Comparison of ENCODE assay signal across 13 mouse cellular contexts in the genomic region with DNA sequence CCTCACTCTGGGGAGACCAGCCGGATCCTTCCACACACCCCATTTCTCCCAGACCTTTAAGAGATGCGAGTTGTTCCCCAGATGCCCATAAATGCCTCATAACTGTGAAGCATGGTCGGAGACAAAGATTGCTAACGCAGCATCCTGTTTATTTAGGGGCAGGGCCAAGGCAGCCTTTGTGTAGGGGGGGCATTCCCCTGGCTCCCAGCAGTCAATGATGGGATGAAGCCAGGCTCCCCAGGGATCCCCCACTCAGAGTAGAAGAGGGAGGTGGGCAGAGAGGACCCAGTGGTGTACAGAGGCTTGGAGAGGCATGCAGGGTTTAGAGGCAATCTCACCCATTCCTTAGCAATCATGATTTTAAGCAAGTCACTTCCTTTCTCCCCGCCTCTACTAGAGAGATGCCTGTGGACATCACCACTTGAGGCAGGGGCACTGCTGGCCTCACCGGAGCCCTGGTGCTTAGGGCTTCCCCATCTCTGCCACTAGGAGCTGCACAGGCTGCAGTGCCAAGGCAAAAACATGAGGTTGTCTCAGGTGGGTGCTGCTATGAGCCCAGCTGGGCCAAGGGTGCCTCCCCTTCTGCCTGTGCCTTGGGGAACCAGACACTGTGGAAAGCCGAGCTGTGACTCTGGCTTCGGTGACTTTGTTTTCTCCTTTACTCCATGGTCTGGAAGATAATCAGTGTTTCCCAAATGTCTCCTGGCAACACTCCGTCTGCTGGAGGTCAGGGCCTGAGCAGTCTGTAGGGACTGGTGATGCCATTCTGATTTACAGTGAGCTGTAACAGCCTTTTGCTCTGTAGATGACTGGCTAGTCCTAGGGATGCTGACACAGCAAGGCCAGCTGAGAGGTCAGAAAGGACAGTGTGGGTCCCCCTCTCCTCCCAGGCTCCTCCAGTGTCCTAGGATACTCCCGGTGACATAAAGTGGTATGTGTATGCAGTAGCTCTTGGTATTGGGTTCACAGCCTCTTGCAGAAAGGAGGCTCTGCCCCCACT.
DNase-seq lines count a peak whose midpoint lies in the region; ATAC-seq and TF ChIP-seq lines count a peak whose summit lies in the region.
"Had no signal": no experiment of that assay in that cellular context is flagged by ENCODE, and none has a peak within 500 bp of the region (broad histone marks: within the 10 kb centered on the region; RNA-seq: fewer than 3 reads in every experiment).

No protein-coding gene starts in this region.

- H3K9ac ChIP-seq in hindbrain, embryonic 13.5 days = 0 out of 2 replicates have a peak overlapping the region, but pooled peaks have one; percentile 30
- no peak overlapping the region for H3K9ac ChIP-seq in hindbrain, embryonic 16.5 days (ENCODE audit: low read depth, low read length)
- H3K9ac ChIP-seq: hindbrain, embryonic 15.5 days; liver, embryonic 12.5 days had no signal

- H3K4me2 ChIP-seq in hindbrain, embryonic 13.5 days = no peak overlapping the region
- H3K4me2 ChIP-seq in hindbrain, embryonic 16.5 days (ENCODE audit: low read length) = no peak overlapping the region
- H3K4me2 ChIP-seq: hindbrain, embryonic 15.5 days; liver, embryonic 12.5 days had no signal

- H3K4me3 ChIP-seq in hindbrain, embryonic 13.5 days = no peak overlapping the region
- H3K4me3 ChIP-seq in hindbrain, embryonic 16.5 days (ENCODE audit: low read length) = no peak overlapping the region
- H3K4me3 ChIP-seq in bone marrow, adult 2 months (replicated peaks; ENCODE audit: control insufficient read depth, low read depth, low read length) = peak overlapping the region; percentile 4
- H3K4me3 ChIP-seq in kidney, adult 2 months (ENCODE audit: insufficient read depth, low read depth, low read length) = no peak overlapping the region
- peak overlapping the region; percentile 19 for H3K4me3 ChIP-seq in megakaryocyte, embryonic 14.5 days (replicated peaks)
- H3K4me3 ChIP-seq: hindbrain, embryonic 15.5 days; liver, embryonic 12.5 days had no signal

- peak; percentile 43 for TF ChIP-seq CTCF in bone marrow, adult 2 months (IDR thresholded peaks at IDR 0.05; ENCODE audit: control insufficient read depth, insufficient read depth, low read length)
- no peak for TF ChIP-seq CTCF in kidney, adult 2 months (conservative IDR thresholded peaks at IDR 0.05; ENCODE audit: insufficient read depth, insufficient read length, low read depth, low read length)

- no peaks in the 10 kb centered on the region for H3K36me3 ChIP-seq in hindbrain, embryonic 13.5 days
- H3K36me3 ChIP-seq in hindbrain, embryonic 16.5 days (ENCODE audit: control insufficient read depth, insufficient read depth, low read length) = no peaks in the 10 kb centered on the region
- H3K36me3 ChIP-seq in kidney, adult 2 months (ENCODE audit: control insufficient read depth, insufficient read depth, low read length) = no peaks in the 10 kb centered on the region
- H3K36me3 ChIP-seq in megakaryocyte, embryonic 14.5 days (replicated peaks; ENCODE audit: low read length) = no peaks in the 10 kb centered on the region
- H3K36me3 ChIP-seq: hindbrain, embryonic 15.5 days; liver, embryonic 12.5 days had no signal

- no peak for ATAC-seq in hindbrain, embryonic 13.5 days (ENCODE audit: low FRiP score)
- ATAC-seq in hindbrain, embryonic 16.5 days = no peak
- ATAC-seq: liver, embryonic 12.5 days had no signal

- peak; percentile 41; the same call in 1 of the 2 replicates for TF ChIP-seq POLR2A in bone marrow, adult 2 months (IDR thresholded peaks at IDR 0.05; ENCODE audit: borderline replicate concordance, control insufficient read depth, low read depth, low read length)
- no peak for TF ChIP-seq POLR2A in kidney, adult 2 months (IDR thresholded peaks at IDR 0.05; ENCODE audit: low read depth, low read length)

- peaks cover 20% of the 10 kb centered on the region for H3K27me3 ChIP-seq in hindbrain, embryonic 13.5 days
- H3K27me3 ChIP-seq in hindbrain, embryonic 16.5 days (replicated peaks; ENCODE audit: control insufficient read depth, insufficient read depth, low read length) = peaks cover 7% of the 10 kb centered on the region
- no peaks in the 10 kb centered on the region for H3K27me3 ChIP-seq in kidney, adult 2 months (replicated peaks; ENCODE audit: control insufficient read depth, insufficient read depth, low read length)
- peaks cover 79% of the 10 kb centered on the region for H3K27me3 ChIP-seq in megakaryocyte, embryonic 14.5 days (replicated peaks)
- H3K27me3 ChIP-seq: hindbrain, embryonic 15.5 days had no signal

- H3K4me1 ChIP-seq in hindbrain, embryonic 13.5 days (replicated peaks) = peaks cover 38% of the 10 kb centered on the region
- H3K4me1 ChIP-seq in hindbrain, embryonic 16.5 days (ENCODE audit: control insufficient read depth, insufficient read depth, low read depth, low read length) = peaks cover 21% of the 10 kb centered on the region
- peaks cover 5% of the 10 kb centered on the region; the same call in 1 of the 2 replicates for H3K4me1 ChIP-seq in bone marrow, adult 2 months (ENCODE audit: control insufficient read depth, insufficient read depth, low read length)
- 0 out of 2 replicates have a peak, but pooled peaks cover 5% of the 10 kb centered on the region for H3K4me1 ChIP-seq in kidney, adult 2 months (ENCODE audit: control insufficient read depth, insufficient read depth, low read length)
- peaks cover 42% of the 10 kb centered on the region for H3K4me1 ChIP-seq in megakaryocyte, embryonic 14.5 days

- peak; percentile 45 for DNase-seq in kidney, adult 2 months
- DNase-seq in B cell, adult 2 months = no peak
- no peak for DNase-seq in urinary bladder, postnatal 25 days (ENCODE audit: low spot score)
- DNase-seq in layer of hippocampus, postnatal 36 days = no peak
- DNase-seq: cerebellum, adult 18-20 months; lung, postnatal 36 days; thymus, adult 18-20 months had no signal

- peak overlapping the region; percentile 19; the same call in 1 of the 2 replicates for H3K27ac ChIP-seq in hindbrain, embryonic 13.5 days
- H3K27ac ChIP-seq in hindbrain, embryonic 16.5 days (ENCODE audit: low read depth, low read length) = no peak overlapping the region
- H3K27ac ChIP-seq in bone marrow, adult 2 months (ENCODE audit: control insufficient read depth, insufficient read depth, low read depth, low read length, poor library complexity) = peak overlapping the region; percentile 91
- H3K27ac ChIP-seq in kidney, adult 2 months (ENCODE audit: insufficient read depth, low read depth, low read length) = no peak overlapping the region; the same call in 1 of the 2 replicates
- H3K27ac ChIP-seq: hindbrain, embryonic 15.5 days; liver, embryonic 12.5 days had no signal

- H3K9me3 ChIP-seq in hindbrain, embryonic 13.5 days = no peaks in the 10 kb centered on the region
- H3K9me3 ChIP-seq in hindbrain, embryonic 16.5 days (ENCODE audit: control insufficient read depth, low read length) = no peaks in the 10 kb centered on the region
- no peaks in the 10 kb centered on the region for H3K9me3 ChIP-seq in megakaryocyte, embryonic 14.5 days
- H3K9me3 ChIP-seq: hindbrain, embryonic 15.5 days; liver, embryonic 12.5 days had no signal

- 59% methylated on average over 10 of the region's 10 CpGs for WGBS in hindbrain, embryonic 13.5 days
- 60% methylated on average over 10 of the region's 10 CpGs for WGBS in hindbrain, embryonic 16.5 days
- 53% methylated on average over 10 of the region's 10 CpGs for WGBS in bone marrow, adult 2 months
- WGBS in kidney, adult 2 months = 62% methylated on average over 10 of the region's 10 CpGs

Comparison
In these comparisons a context has a peak if more than half of its experiments do, and no peak if none do; other contexts are left out.
1. H3K27ac ChIP-seq: peak in hindbrain, embryonic 13.5 days (single experiment) and bone marrow, adult 2 months (single experiment); none in hindbrain, embryonic 16.5 days (single experiment) and kidney, adult 2 months (single experiment).
2. H3K4me3 ChIP-seq: peak in bone marrow, adult 2 months (single experiment) and megakaryocyte, embryonic 14.5 days (single experiment); none in hindbrain, embryonic 13.5 days (single experiment), hindbrain, embryonic 16.5 days (single experiment) and kidney, adult 2 months (single experiment).